Mouse (Mus musculus) brown adipose tissue, adult 24 weeks (tissue): ENCODE measurements around the gene Rimklb. TPM values are rescaled to one million over a fixed set of nuclear protein-coding genes. Genes with fewer than 3 reads are reported as not detected.
"Not testable (repeated sequence)": the region's sequence is repeated elsewhere in the genome, so short reads cannot be mapped to it uniquely, and the experiment has no call there.

Experiments
- H3K27ac ChIP-seq: fragments of 200-500 bp; replicated peaks from 2 replicates; pipeline ENCODE4 v1.5.1; 2012; ENCODE audit warnings: low read depth, mild to moderate bottlenecking, low read length
- H3K4me1 ChIP-seq: fragments of 200-500 bp; 2 replicates; pipeline ENCODE4 v1.6.1; 2012; ENCODE audit warnings: low read length, mixed read lengths; ENCODE audit not compliant: control insufficient read depth, insufficient read depth, insufficient read length
- H3K4me3 ChIP-seq: fragments of 200-500 bp; 2 replicates; pipeline ENCODE4 v1.5.1; 2012; ENCODE audit warnings: low read depth, mild to moderate bottlenecking, low read length, moderate library complexity; ENCODE audit not compliant: insufficient read depth
- polyA plus RNA-seq: library from polyadenylated mRNA; stranded (reverse); fragments of >200 nt; gene quantifications from 2 replicates; pipeline ENCODE4 v1.2.4, GENCODE M21; 2012; ENCODE audit not compliant: missing spikeins, insufficient read depth, insufficient read length

Gene Rimklb
- polyA plus RNA-seq, 1 experiment = not detected

DNA sequence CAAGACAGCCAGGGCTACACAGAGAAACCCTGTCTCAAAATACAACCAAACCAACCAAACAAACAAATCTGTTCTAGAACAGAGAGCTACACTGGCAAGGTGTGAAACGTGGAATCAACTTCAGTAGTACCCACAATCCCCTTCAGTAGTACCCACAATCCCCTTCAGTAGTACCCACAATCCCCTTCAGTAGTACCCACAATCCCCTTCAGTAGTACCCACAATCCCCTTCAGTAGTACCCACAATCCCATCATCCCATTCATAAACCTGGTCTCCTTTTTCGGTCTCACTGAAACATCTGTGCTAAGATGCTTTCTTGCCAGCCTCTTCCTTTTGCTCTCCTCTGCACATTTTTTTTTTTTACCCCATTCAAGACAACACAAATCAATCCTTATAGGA is 17.2 kb upstream of the Rimklb start:
- not testable (repeated sequence) for H3K27ac ChIP-seq, H3K4me3 ChIP-seq, H3K4me1 ChIP-seq

GRCm38 (mm10) chr6:122514312-122514711 is 15.8 kb upstream of the Rimklb start:
- H3K4me1 ChIP-seq = no peaks in the 10 kb centered on the region
- H3K4me3 ChIP-seq = no peak overlapping the region
- H3K27ac ChIP-seq = no peak overlapping the region

DNA sequence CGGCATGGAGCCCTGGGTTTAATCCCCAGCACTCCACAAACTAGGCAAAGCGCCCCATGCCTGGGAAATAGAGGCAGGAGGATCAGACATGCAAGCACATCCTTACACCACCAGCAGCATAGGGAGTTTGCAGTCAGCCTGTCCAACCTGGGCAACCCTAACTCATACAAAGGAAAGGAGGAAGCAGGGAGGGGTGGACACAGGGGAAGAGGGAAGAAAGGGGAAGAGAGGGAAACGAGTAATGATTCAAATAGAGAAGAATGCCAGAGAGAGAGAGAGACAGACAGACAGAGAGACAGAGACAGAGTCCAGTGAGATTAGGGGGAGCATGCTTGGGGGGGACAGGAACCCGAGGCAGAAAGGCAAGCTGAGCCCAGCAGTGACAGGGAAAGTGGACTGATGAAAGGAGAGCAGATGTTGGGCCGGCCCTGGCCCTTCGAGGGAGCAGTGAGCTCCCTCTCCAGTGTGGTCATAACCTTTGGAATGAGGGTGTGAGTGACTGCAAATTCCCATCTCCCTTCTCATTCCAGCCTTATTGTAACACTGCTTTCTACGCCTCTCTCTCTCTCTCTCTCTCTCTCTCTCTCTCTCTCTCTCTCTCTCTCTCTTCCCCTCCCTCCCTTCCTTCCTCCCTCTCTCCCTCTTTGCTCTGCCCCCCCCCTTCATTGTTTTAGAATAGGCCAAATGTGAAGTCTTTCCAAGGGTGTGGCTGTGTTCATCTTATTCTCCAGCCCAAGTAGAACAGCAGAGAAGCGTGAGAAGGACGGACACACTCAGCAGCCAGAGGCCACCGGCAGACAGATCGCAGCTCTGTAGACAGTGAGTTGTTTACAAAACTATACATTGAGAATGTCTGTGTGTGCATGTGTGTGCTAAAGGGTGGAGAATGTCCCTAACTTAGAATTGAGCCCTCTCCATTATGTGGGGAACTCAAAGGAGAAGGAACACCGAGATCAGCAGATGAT is 14.6 kb upstream of the Rimklb start:
- Histone ChIP-seq H3K27ac (no peak overlapping the region), H3K4me3 (peak overlapping the region; percentile 23)

GRCm38 (mm10) chr6:122508494-122508893 is 9.9 kb upstream of the Rimklb start:
- H3K4me1 ChIP-seq = no peaks in the 10 kb centered on the region
- H3K27ac ChIP-seq = 0 out of 2 replicates have a peak overlapping the region, but pooled peaks have one; percentile 40

More for the DNA sequence above, 14.6 kb upstream of the Rimklb start:
- H3K4me1 ChIP-seq = no peaks in the 10 kb centered on the region

GRCm38 (mm10) chr6:122505545-122505944 is 7.0 kb upstream of the Rimklb start, which contains the start of gene Mfap5:
TSS of gene Mfap5 (plus strand) at chr6:122505845.
- no peak within 1 kb of the TSS for H3K27ac ChIP-seq
- H3K4me3 ChIP-seq = no peak within 1 kb of the TSS
- no peaks in the 10 kb centered on the region for H3K4me1 ChIP-seq

More at GRCm38 (mm10) chr6:122508494-122508893, 9.9 kb upstream of the Rimklb start:
- no peak overlapping the region for H3K4me3 ChIP-seq

- H3K27ac ChIP-seq = no peak overlapping the region
- no peaks in the 10 kb centered on the region for H3K4me1 ChIP-seq
- H3K4me3 ChIP-seq = no peak overlapping the region
These were observed 6.5 kb upstream of the Rimklb start for GRCm38 (mm10) chr6:122505041-122505440.

- Histone ChIP-seq H3K4me3 (no peak overlapping the region), H3K4me1 (no peaks in the 10 kb centered on the region), H3K27ac (no peak overlapping the region)
These were observed 2.1 kb downstream of the Rimklb start for GRCm38 (mm10) chr6:122496501-122496900.

DNA sequence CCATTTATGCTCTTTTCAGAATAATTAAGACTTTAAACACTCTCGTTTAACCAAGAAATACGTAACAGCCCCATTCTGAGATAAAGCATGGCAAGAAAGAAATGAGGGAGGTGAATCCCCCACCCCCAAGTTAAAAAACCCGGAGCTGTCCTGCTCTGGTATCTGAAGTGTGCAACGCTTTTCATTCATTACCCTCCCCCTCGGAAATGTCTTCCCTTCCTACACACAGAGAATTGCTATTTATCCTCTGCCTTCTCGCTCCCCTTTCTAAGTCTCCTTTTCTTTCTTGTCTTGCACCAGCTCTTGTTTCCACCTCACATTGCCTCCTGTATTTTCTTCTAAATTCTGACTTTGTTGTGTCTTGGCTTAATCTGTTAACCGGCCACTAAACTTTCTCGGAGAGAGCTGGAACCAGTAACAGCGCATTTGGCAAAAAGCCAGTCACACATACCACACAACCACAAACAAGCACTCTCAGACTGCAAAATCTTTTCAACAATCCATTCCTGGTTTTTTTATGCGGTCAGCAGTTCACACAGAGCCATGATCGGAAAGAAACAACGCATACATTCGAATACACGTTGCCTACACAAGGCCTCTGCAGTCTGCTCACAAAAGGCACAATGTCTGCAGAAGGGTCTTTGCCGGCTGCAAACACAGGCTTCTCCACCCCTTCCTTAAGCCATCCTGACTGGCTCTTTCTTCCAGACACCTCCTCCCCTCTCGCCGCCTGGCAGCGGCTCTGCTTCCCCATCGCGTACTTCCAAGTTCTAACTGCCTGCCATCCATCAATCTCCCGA is 3.3 kb downstream of the Rimklb start:
- Histone ChIP-seq H3K4me1 (no peaks in the 10 kb centered on the region), H3K27ac (no peak overlapping the region), H3K4me3 (no peak overlapping the region)

- no peaks in the 10 kb centered on the region for H3K4me1 ChIP-seq
- H3K27ac ChIP-seq = no peak overlapping the region
- H3K4me3 ChIP-seq = no peak overlapping the region
These were observed 4.6 kb downstream of the Rimklb start for GRCm38 (mm10) chr6:122493799-122494472.

DNA sequence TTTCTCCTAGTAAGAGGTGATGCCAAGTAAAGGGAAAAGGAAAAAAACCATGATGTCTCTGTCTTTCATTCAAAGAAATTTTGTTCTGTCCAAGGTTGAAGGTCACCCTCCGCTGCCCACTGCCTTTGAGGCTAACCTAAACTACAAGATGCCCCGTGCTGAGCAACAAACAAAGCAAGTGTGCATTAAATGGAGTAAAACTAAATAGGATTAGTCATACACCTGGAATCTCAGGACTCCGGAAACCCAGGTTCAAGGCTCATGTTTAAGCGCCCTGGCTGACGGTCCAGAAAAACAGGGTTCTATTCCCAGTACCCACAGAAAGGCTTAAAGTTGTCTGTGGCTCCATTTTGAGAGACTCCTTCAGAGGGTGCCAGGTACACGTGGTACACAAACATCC is 6.1 kb downstream of the Rimklb start:
- no peak overlapping the region for H3K27ac ChIP-seq
- no peaks in the 10 kb centered on the region for H3K4me1 ChIP-seq
- no peak overlapping the region for H3K4me3 ChIP-seq

DNA sequence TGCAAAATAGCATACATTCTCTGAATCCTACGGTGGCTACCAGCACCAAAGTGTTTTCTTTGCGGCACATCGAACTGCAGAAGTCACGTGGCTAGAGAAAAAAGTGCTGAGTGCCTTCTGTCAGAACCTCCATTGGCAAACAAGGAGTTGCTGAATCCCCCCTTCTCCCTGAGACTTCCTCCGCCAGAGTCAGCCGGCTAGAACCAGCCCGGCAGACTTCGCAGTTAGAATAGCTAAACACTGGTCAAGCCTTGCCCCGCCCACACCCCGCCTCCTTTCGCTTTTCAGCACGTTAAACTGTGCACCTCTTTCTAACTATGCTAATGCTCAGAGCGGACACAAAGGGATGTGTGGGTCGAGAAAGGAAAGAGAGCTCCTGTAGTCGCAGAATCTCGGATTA is 7.0 kb downstream of the Rimklb start:
- Histone ChIP-seq H3K4me3 (peak overlapping the region; percentile 35), H3K27ac (no peak overlapping the region), H3K4me1 (no peaks in the 10 kb centered on the region)

DNA sequence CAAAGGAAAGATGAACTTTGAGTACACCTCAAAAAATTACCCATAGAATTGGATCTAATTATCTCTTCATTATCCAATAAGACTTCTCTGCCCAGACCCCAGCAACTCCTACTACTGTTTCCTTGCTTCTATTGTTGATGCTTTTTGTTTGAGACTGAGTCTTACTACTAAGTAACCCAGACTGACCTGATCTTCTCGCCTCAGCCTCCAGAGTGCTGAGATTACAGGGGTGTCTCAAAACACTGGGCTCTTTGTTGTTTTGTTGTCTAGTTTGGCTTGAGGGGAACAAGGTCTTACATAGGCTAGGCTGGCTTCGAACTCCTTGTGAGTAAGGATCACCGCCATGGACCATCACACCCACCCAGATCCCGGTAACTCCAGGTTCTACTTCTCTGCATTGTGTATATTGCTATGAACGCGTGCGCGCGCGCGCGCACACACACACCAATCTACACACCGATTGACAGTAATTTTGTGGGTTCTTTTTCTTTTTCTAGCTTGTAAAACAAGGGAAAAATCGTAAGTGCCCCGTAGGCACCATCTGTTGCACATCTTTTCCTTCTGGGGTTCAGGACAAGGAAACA is 7.5 kb downstream of the Rimklb start:
- no peaks in the 10 kb centered on the region for H3K4me1 ChIP-seq
- H3K4me3 ChIP-seq = peak overlapping the region; percentile 35; the same call in 1 of the 2 replicates
- H3K27ac ChIP-seq = no peak overlapping the region

DNA sequence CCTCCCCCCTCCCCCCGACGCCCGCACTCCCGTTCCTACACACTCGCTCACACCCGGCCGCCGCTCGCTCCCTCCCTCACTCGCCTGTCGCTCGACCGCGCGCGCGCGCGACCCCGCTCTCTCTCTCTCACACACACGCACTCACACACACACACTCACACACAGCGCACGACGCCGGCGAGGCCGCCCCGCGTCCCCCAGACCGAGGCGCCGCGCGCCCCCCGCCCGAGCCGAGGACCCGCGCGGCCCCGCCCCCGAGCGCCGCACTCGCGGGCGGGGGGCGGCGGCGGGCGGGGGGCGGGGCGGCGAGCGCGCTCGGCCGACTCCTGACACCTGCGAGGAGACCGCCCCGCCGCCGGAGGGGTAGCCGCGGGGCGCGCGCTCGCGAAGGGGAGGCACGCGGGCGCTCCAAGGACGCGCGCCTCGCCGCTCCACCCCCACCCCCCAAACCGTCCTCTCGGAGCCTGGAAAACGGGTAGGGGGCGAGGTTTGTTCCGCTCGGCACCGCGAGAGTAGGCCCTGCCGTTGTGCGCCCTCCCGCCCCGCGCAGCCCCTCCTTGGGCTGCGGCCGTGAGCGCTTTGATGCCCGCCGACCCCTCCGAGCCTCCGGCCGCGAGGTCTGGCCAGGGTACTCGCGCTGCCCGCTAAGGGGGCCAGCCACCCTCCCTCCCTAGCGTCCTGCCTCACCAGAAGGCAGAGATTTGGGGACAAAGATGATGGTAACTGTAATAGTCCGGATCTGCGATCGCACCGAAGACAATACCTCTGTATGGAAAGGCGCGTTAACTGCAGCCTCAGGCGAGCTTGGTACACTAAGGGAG is 12.1 kb downstream of the Rimklb start:
- Histone ChIP-seq H3K4me3 (peak overlapping the region; percentile 59), H3K27ac (no peak overlapping the region), H3K4me1 (no peaks in the 10 kb centered on the region)
